Mouse (Mus musculus) retina, postnatal 1 day (tissue): ENCODE measurements at regions not wholly inside any gene's neighbourhood (a gene's known extent, or its start where the extent isn't known, plus 50 kb on each side); places are given as distances from the start of the nearest gene placed in this dataset.
A peak's percentile ranks its signal among the peaks of the same experiment; 100 is the strongest.

ENCODE experiments used
- DNase-seq: peaks from one replicate; pipeline ENCODE4 v3.0.0-alpha.2; 2012

DNA sequence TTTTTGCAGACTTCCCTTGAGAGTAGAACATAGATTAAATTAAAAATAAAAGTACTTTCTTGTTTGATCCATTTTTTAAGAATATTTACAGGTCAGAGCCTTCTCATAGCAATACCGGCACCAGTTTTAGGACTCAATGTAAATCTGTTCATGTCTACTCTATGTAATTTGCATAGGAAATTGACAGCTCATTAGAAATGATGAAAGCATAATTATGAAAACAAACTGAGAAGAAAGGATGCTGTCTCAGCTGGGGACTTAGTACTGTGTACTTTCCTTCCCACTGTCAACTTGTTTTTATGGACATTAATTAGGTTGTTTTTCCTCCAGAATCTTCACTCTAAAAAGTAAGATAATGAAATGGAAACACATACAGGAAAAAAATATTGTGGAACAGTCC is 3344.8 kb upstream of the Gm6569 start:
- DNase-seq, result peak; percentile 69

DNA sequence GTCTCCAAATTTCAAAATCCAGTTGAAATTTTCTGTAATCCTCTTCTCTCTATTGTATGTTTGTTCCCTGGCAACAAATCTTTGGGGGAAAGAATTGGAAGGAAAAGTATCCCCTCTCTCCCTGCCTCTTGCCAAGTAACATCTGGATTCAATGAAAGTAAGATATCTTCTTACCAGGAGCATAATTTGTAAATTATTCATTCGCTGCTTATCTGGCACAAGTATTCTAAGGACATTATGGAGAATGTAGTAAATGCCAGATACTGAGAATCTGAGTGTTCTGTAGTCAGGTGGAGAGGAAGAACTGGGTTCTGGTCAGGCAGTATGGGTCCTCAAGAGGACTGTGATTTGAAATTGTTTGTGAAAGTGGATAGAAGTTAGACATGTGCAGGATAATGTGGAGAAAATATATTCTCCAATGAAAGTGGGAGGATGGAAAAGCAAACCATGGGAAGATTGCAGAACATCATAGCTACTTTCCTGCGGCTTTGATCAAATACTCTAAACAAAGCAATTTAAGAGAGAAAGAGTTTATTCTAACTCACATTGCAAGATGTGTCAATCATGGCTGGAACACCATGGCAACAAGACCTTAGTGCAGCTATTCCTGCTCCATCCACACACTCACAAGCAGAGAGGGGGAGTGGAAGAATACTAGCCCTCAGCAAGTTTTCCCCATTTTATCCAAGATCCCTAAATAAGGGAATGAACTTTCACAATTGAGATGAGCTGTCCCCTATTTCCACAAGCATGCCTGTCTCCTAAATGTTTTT is 3327.1 kb upstream of the Gm6569 start:
- DNase-seq, result peak; percentile 31

DNA sequence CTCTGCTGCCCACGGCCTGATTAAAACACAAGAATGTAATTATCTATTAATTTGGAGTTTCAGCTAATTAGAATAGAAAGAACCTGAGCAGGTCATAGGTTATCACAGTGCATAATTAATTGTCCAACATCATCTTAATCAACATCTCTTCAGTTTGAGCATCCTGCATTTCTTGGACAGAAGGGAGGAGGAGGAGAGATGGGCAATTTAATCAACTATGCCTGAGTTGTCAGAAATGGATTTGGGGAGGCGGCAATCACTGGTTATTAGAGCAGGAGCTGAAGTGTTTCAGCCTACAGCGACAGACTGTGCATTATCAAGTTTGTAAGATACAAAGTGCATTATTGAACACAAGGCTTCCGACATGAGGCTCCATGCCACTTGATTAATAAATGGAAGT is 3313.8 kb upstream of the Gm6569 start:
- DNase-seq, result peak; percentile 89

DNA sequence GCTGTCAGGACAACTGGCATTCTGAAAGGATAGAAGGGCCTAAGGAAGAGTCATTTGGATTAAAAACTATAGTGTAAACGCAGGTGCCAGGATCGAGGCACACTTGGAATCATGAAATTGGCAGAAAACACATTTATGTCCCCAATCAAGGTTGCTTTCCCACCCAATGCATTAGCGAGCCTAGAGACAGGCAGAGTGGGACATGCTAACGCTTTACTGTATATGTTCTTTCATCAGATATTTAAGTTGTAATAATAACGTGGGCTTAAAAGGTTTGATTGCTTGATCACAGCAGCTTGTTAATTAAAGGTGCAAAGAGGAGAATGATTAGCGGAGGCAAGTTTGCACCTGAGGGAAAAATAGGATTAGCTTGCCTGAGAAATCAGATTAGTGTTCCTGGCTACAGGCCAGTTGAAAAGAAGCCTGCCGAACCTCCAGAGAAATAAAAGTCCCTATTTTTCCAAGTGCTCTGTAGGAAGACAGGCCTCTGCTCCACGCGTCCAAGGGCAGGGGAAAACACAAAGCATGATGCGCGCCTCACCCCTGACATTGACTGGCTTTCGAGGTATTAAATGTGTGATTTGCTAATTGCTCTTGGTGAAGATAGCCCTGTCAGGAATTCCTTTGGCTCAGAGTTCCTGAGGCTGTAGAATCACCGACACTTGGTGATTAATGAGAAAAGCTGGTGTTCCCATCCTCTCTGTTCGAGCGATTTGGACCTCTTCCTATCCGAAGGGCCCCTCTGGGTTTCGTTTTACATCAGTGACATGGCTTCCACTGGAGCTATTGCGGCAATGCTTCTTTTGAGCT is 3279.4 kb upstream of the Gm6569 start:
- DNase-seq, result peak; percentile 61

- no peak for DNase-seq
Measured at GRCm38 (mm10) chr15:70555583-70555894, 3278.8 kb upstream of the Gm6569 start.

DNA sequence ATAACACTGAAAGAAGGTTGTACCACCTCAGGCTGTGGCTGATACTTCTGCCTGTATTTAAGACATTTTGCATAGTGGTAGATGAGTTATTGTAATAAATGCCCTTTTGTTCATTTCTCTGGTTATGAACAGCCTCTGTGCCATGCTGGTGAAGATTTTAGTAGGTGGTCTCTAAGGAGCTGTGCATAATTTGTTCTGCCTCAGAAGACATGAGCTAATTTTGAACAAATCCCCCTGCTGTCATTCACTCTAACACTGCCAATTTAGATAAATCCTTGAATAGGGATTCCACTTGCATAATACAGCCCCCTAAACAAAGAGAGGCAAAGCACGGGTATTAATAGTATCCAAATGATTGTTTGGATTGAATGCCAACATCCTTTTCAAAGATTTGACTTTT is 3240.1 kb upstream of the Gm6569 start:
- peak; percentile 78 for DNase-seq

GRCm38 (mm10) chr15:70600762-70601489 is 3233.4 kb upstream of the Gm6569 start:
- DNase-seq, result peak; percentile 84

DNA sequence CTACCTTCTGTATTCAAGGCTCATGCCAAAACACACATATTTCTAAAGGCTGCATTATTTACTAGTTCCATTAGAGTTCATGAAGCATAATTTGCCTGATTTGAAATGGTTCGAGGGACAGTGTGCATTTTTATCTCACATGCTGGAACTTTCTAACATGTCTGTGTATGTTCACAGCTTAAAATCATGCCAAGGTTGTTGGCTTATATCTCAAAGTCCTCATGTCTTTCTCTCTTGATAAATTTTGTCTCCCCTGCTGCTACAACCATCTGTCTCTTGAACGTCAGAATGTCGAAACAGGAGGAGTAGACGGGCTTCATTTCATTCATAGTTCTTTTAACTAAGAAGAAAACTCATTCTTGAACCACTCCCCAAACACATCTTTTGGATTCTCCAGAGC is 3229.1 kb upstream of the Gm6569 start:
- no peak for DNase-seq

DNA sequence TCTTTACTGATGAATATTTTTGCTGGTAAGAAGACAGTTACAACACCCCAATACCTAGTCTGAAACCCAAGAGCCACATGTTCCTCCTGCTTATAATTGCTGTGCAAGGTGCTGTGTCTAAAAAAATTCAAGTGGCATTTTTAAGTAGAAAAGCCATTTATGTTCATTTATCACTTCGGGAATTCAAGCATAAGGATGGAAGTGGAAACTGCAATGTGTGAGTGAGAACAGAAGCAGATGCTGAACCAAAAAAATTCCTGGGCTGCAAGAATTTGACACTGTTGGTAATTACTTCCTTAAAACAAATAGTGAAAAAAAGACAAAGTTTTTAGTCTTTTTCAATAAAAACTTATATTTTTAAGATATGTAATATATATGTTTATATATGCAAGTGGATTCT is 3227.5 kb upstream of the Gm6569 start:
- no peak for DNase-seq

- DNase-seq, result no peak
Measured at GRCm38 (mm10) chr15:70618131-70618674, 3216.2 kb upstream of the Gm6569 start.

DNA sequence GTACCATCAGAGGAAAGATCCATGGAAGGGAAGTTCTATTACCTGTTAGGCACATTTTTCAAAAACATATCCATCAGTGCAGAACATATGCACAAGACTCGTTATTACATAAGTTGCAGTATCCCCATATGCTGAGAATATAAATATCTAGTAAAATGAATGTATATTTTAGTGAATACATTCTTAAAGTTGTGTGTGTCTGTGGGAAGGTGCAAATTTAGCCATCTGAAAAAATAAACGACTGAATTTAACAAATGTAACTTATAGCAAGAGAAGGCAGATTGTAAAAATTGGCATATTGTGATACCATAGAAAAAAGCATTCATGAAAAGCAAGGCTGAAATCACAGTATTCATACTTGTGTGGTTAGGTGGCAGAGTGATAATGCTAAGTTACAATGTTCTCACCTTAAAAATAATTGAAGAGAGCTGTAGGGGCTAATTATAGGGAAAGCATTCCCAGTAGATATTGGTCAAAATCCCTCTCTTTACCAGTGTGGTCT is 3193.3 kb upstream of the Gm6569 start:
- DNase-seq, result no peak

DNA sequence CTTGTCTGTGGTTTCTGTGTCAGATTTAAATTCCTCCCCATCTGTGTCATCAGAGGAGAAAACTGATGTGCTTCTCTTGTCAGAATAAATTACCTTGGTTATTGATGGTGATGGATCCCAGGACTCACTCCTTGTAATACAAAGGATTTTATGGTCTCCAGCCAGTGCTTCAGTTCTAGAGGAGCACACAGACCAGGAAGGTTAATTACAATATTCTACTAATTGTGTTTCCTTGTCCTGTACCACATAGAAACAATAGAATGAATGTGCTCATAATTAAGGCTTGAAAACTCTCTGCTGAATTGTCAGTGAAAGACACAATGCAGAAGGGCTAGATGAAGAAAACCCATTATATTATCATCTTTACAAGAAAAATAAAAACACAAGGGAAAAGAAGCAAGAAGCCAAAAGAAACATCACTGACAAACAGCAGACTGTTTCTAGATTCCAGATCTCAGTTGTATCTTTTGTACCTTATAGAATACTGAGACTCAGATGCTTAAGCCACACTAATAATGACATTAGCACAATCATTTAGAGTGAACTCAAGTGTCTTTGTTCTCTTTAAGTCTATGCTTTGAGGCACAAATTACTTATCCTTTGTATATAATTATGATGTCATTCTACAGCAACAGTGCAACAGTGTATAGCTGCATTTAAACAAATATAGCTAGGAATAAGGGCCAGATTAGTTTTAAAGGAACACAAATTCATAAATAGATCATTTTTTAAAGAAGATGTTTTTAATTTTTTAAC is 3189.7 kb upstream of the Gm6569 start:
- DNase-seq, result peak; percentile 95

DNA sequence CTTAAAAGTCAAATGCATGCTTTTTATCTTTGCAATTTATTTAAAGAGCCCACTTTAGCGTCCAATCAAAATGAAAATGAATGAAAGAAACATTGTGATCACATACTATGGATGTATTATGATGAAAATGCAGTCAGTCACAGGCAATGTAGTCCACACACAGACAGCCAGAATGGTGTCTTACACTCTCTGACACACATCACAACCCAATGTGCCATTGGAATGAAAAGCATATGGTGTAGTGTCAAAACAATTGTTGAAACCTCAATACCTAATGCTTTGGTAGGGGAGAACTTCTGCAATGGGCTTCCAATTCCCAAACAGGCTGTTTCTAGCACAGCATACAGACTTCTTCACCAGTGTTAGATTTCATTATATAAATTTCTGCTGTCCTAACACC is 3158.8 kb upstream of the Gm6569 start:
- no peak for DNase-seq

DNA sequence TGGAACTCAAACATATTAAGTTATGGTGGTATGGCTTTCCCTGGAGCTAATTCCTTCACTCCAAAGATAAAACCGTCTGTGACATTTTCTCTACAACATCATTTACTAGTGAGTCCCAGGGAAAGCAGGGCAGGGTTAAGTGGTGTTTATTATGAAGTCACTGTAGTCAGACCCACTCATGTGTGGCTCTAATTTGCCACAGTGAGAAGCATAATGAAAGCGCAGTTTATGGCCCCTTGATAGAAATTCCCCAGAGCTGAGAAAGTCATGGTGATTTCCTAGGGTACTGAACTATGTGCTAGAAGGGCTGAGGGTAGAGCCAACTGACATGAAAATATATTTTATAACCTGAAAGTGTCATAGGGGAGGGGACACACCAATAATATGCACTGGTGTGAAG is 3129.8 kb upstream of the Gm6569 start:
- peak; percentile 38 for DNase-seq

- DNase-seq, result peak; percentile 86
Measured at GRCm38 (mm10) chr15:70713736-70714135, 3120.6 kb upstream of the Gm6569 start.

- DNase-seq, result peak; percentile 92
Measured at GRCm38 (mm10) chr15:70727361-70727885, 3106.9 kb upstream of the Gm6569 start.

- no peak for DNase-seq
Measured at GRCm38 (mm10) chr15:70727956-70728355, 3106.4 kb upstream of the Gm6569 start.

- DNase-seq, result peak; percentile 17
Measured at GRCm38 (mm10) chr15:70744239-70744638, 3090.1 kb upstream of the Gm6569 start.

DNA sequence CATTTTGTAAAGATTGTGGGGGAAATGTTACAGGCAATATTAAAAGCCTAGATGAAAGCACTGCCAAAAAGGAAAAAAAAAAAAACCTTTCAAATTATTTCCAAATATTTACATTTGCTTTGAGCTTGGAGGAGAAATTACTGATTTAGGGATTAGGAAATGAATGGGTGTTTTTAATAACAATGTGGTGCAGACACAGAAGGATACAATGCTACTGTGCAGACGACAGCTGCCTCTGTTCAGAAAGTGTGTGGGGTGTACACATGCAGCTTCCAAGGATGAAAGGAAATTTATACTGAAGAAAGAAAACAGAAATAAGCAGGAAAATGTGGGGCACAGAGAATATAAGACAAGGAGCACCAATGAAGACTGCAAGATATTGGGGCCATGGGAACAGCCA is 3070.3 kb upstream of the Gm6569 start:
- DNase-seq, result no peak

DNA sequence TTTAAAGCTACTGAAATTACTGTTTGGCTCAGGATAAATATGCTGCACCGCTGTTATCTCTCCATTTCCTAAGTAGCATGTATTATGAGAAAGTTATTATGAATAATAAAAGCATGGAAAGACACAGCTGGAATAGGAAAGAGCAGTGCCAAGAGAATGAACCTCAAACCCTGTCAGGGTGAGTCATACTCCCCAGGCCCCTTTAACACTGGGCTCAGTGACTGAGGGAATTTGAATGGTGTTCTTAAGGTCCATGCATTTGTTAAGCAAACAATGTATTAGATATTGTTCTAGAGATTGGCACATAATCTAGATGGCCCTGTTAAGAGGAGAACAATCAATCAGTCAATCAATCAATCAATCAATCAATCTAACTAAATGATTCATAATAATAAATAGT is 3069.8 kb upstream of the Gm6569 start:
- no peak for DNase-seq

- peak; percentile 52 for DNase-seq
Measured at GRCm38 (mm10) chr15:70765471-70765870, 3068.9 kb upstream of the Gm6569 start.
